Mouse (Mus musculus) urinary bladder, adult 2 months (tissue): ENCODE results near the gene Fmnl3. TPM values are rescaled to one million over a fixed set of nuclear protein-coding genes. Genes with fewer than 3 reads are reported as not detected.

Source experiments
- DNase-seq: peaks from one replicate; pipeline ENCODE4 v3.0.0; 2022; ENCODE audit warnings: low spot score
- polyA plus RNA-seq: library from polyadenylated mRNA; depleted of rRNA; stranded (reverse); fragments of >200 nt; gene quantifications from 2 replicates; pipeline ENCODE4 v1.2.3, GENCODE M21; 2012; rRNA removed

The Fmnl3 gene
- polyA plus RNA-seq, 1 experiment: 8.9 TPM

GRCm38 (mm10) chr15:99318071-99318470, 52.2 kb downstream of the Fmnl3 start:
- no peak for DNase-seq

- no peak for DNase-seq
These were observed 53.0 kb downstream of the Fmnl3 start for GRCm38 (mm10) chr15:99317267-99317651.

GRCm38 (mm10) chr15:99316314-99317266, 53.7 kb downstream of the Fmnl3 start:
- DNase-seq: no peak

- DNase-seq: no peak
These were observed 55.4 kb downstream of the Fmnl3 start for GRCm38 (mm10) chr15:99314891-99315290.

- DNase-seq: no peak
These were observed 59.7 kb downstream of the Fmnl3 start for GRCm38 (mm10) chr15:99310617-99311016.

- DNase-seq: no peak
These were observed 60.7 kb downstream of the Fmnl3 start for GRCm38 (mm10) chr15:99309549-99309948.

GRCm38 (mm10) chr15:99307476-99307875, 62.8 kb downstream of the Fmnl3 start:
- no peak for DNase-seq

GRCm38 (mm10) chr15:99296213-99296612, 74.1 kb downstream of the Fmnl3 start:
- no peak for DNase-seq

- DNase-seq: no peak
These were observed 74.7 kb downstream of the Fmnl3 start, which contains the start of gene Fam186b for GRCm38 (mm10) chr15:99295484-99295981. Gene Fam186b (minus strand): TSS chr15:99295888.

GRCm38 (mm10) chr15:99294813-99295374, 75.4 kb downstream of the Fmnl3 start, which contains the start of gene Prpf40b:
Gene Prpf40b (plus strand): TSS chr15:99295087.
- DNase-seq: peak; percentile 93

GRCm38 (mm10) chr15:99294287-99294686, 76.0 kb downstream of the Fmnl3 start:
- DNase-seq: no peak

GRCm38 (mm10) chr15:99290586-99290985, 79.7 kb downstream of the Fmnl3 start:
- no peak for DNase-seq

- no peak for DNase-seq
These were observed 85.1 kb downstream of the Fmnl3 start for GRCm38 (mm10) chr15:99285189-99285535.

- no peak for DNase-seq
These were observed 85.6 kb downstream of the Fmnl3 start for GRCm38 (mm10) chr15:99284527-99285188.

- DNase-seq: no peak
These were observed 86.8 kb downstream of the Fmnl3 start for GRCm38 (mm10) chr15:99283456-99283855.

GRCm38 (mm10) chr15:99278271-99278670, 92.0 kb downstream of the Fmnl3 start:
- DNase-seq: no peak

GRCm38 (mm10) chr15:99276095-99276494, 94.2 kb downstream of the Fmnl3 start:
- no peak for DNase-seq

Other genes with a start within 250 kb of the Fmnl3 start
- 14.2 and 14.3 TPM in 2 replicates for gene Spats2, start 244.6 kb downstream of the Fmnl3 start, polyA plus RNA-seq
- gene Kcnh3, start 145.6 kb downstream of the Fmnl3 start, polyA plus RNA-seq: 0.30 and 0.32 TPM in 2 replicates
- gene Mcrs1, start 118.5 kb downstream of the Fmnl3 start, polyA plus RNA-seq: 43.9 and 48.9 TPM in 2 replicates
- gene Prpf40b, start 75.4 kb downstream of the Fmnl3 start, polyA plus RNA-seq: 67.8 and 74.1 TPM in 2 replicates
- gene Fam186b, start 74.6 kb downstream of the Fmnl3 start, polyA plus RNA-seq: 0.04 and 0.07 TPM in 2 replicates
- gene Tmbim6, start 22.4 kb upstream of the Fmnl3 start, polyA plus RNA-seq: 331 and 342 TPM in 2 replicates
- gene Nckap5l, start 87.3 kb upstream of the Fmnl3 start, polyA plus RNA-seq: 3.3 and 5.0 TPM in 2 replicates
- gene Bcdin3d, start 104.2 kb upstream of the Fmnl3 start, polyA plus RNA-seq: 5.7 and 5.9 TPM in 2 replicates
- gene Faim2, start 157.7 kb upstream of the Fmnl3 start, polyA plus RNA-seq: 0.22 and 0.57 TPM in 2 replicates
- not detected in 2 replicates for gene Aqp2, start 208.6 kb upstream of the Fmnl3 start, polyA plus RNA-seq
- gene Aqp5, start 220.3 kb upstream of the Fmnl3 start, polyA plus RNA-seq: 0.86 and 1.3 TPM in 2 replicates
- 0.03 and 0.07 TPM in 2 replicates for gene Aqp6, start 230.9 kb upstream of the Fmnl3 start, polyA plus RNA-seq